Mouse (Mus musculus): ENCODE data around the gene Cby1.

The Cby1 gene

GRCm38 (mm10) chr15:79681973-79682372 is 23.0 kb downstream of the Cby1 start:
- no peak for DNase-seq

- no peak for DNase-seq
Observed at GRCm38 (mm10) chr15:79683146-79683545, 24.1 kb downstream of the Cby1 start.

- DNase-seq = no peak
Observed at GRCm38 (mm10) chr15:79683707-79684465, 24.9 kb downstream of the Cby1 start.

- DNase-seq = no peak
Observed at GRCm38 (mm10) chr15:79684616-79685015, 25.6 kb downstream of the Cby1 start.

GRCm38 (mm10) chr15:79685141-79685641 is 26.2 kb downstream of the Cby1 start:
- DNase-seq = no peak

- no peak for DNase-seq
Observed at GRCm38 (mm10) chr15:79686046-79686869, 27.3 kb downstream of the Cby1 start.

- DNase-seq = no peak
Observed at GRCm38 (mm10) chr15:79687175-79687574, 28.2 kb downstream of the Cby1 start.

- DNase-seq = peak; percentile 98 to 99
Observed at GRCm38 (mm10) chr15:79687646-79688267, 28.8 kb downstream of the Cby1 start, which contains the start of gene Josd1. Gene Josd1 (minus strand): TSS chr15:79687919.

GRCm38 (mm10) chr15:79688268-79688956 is 29.4 kb downstream of the Cby1 start:
- no peak for DNase-seq

GRCm38 (mm10) chr15:79689662-79690425 is 30.8 kb downstream of the Cby1 start:
- no peak for DNase-seq

GRCm38 (mm10) chr15:79690426-79691022 is 31.5 kb downstream of the Cby1 start, which contains the start of gene Gtpbp1:
Gene Gtpbp1 (plus strand): TSS chr15:79690845.
- peak; percentile 93 to 96 for DNase-seq

- no peak for DNase-seq
Observed at GRCm38 (mm10) chr15:79691023-79691508, 32.1 kb downstream of the Cby1 start.

- no peak for DNase-seq
Observed at GRCm38 (mm10) chr15:79692334-79692733, 33.3 kb downstream of the Cby1 start.

GRCm38 (mm10) chr15:79693740-79694139 is 34.7 kb downstream of the Cby1 start:
- DNase-seq = peak; percentile 27

GRCm38 (mm10) chr15:79694512-79694911 is 35.5 kb downstream of the Cby1 start:
- DNase-seq = no peak

- no peak for DNase-seq
Observed at GRCm38 (mm10) chr15:79695516-79695915, 36.5 kb downstream of the Cby1 start.

- no peak for DNase-seq
Observed at GRCm38 (mm10) chr15:79696508-79696907, 37.5 kb downstream of the Cby1 start.

GRCm38 (mm10) chr15:79697011-79697410 is 38.0 kb downstream of the Cby1 start:
- DNase-seq = no peak

- DNase-seq = no peak
Observed at GRCm38 (mm10) chr15:79697558-79698187, 38.7 kb downstream of the Cby1 start.

GRCm38 (mm10) chr15:79706603-79707214 is 47.7 kb downstream of the Cby1 start:
- no peak for DNase-seq

All from B cell, adult 2 months (primary cell).